Mouse (Mus musculus) embryonic fibroblast, embryonic 13.5 days (primary cell): ENCODE results near the gene Camk1g.

Source experiments
- CTCF ChIP-seq: IDR thresholded peaks from 2 replicates; pipeline ENCODE4 v1.5.1; 2011; ENCODE audit warnings: mild to moderate bottlenecking, control low read depth, low read length, moderate library complexity, borderline replicate concordance; ENCODE audit not compliant: insufficient read depth
- POLR2A ChIP-seq: IDR thresholded peaks from 2 replicates; pipeline ENCODE4 v1.6.1; 2011; ENCODE audit warnings: low read depth, mild to moderate bottlenecking, control low read depth, low read length, moderate library complexity

DNA sequence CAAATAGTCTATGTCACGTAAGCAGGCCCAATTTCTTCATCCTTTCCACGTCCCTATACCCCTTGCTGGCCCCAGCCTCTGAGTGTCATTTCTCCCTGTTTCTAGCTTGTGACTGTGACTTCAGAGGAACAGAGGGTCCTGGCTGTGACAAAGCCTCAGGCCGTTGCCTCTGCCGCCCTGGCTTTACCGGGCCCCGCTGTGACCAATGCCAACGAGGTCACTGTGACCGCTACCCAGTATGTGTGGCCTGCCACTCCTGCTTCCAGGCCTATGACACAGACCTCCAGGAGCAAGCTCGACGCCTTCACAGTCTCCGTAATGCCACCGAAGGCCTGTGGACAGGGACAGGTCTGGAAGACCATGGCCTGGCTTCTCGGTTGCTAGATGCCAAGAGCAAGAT lies 38.1 kb downstream of the Camk1g start:
- TF ChIP-seq POLR2A, result no peak
- TF ChIP-seq CTCF, result no peak
